Comparison of ENCODE assay signal across 8 mouse cellular contexts in genomic region chr5:149007295-149007646, GRCm38 (mm10). TPM values are rescaled to one million over a fixed set of nuclear protein-coding genes. Genes with fewer than 3 reads are reported as not detected.
DNase-seq lines count a peak whose midpoint lies in the region; ATAC-seq and TF ChIP-seq lines count a peak whose summit lies in the region.

No protein-coding gene starts in this region.

- H3ac ChIP-seq in myocyte (ENCODE audit: control insufficient read depth, insufficient read length): no peak overlapping the region

- 38% methylated on average over 5 of the region's 5 CpGs for WGBS in kidney, postnatal 0 days
- WGBS in forebrain, embryonic 12.5 days: 65% methylated on average over 5 of the region's 5 CpGs
- 52% methylated on average over 5 of the region's 5 CpGs for whole genome bisulfite sequencing in intestine, embryonic 15.5 days

- peak overlapping the region; percentile 57 for H3K9ac ChIP-seq in kidney, postnatal 0 days (ENCODE audit: low read depth, low read length)
- peak overlapping the region; percentile 36; the same call in 1 of the 2 replicates for H3K9ac ChIP-seq in forebrain, embryonic 12.5 days
- no peak overlapping the region for H3K9ac ChIP-seq in intestine, embryonic 15.5 days

- peak overlapping the region; percentile 83 for H3K27ac ChIP-seq in kidney, postnatal 0 days
- peak overlapping the region; percentile 69; the same call in 1 of the 2 replicates for H3K27ac ChIP-seq in forebrain, embryonic 12.5 days
- peak overlapping the region; percentile 58 for H3K27ac ChIP-seq in intestine, embryonic 15.5 days

- DNase-seq in kidney, postnatal 0 days (ENCODE audit: low spot score): no peak
- no peak for DNase-seq in kidney, postnatal 25 days
- no peak for DNase-seq in layer of hippocampus, postnatal 10 days (ENCODE audit: low spot score in 2 of 2)
- no peak for DNase-seq in left cerebral cortex, adult 11 months (ENCODE audit: low spot score)
- DNase-seq in adrenal gland, postnatal 10 days: no peak

- no peaks in the 10 kb centered on the region for H3K9me3 ChIP-seq in kidney, postnatal 0 days (replicated peaks; ENCODE audit: low read length)
- H3K9me3 ChIP-seq in forebrain, embryonic 12.5 days: no peaks in the 10 kb centered on the region
- no peaks in the 10 kb centered on the region for H3K9me3 ChIP-seq in intestine, embryonic 15.5 days

- H3K27me3 ChIP-seq in kidney, postnatal 0 days (ENCODE audit: insufficient read depth, low read length): no peaks in the 10 kb centered on the region
- no peaks in the 10 kb centered on the region for H3K27me3 ChIP-seq in forebrain, embryonic 12.5 days
- H3K27me3 ChIP-seq in intestine, embryonic 15.5 days (replicated peaks): no peaks in the 10 kb centered on the region
- no peaks in the 10 kb centered on the region for H3K27me3 ChIP-seq in myocyte (ENCODE audit: control insufficient read depth, insufficient read depth, insufficient read length)

- H3K4me1 ChIP-seq in kidney, postnatal 0 days (replicated peaks; ENCODE audit: insufficient read depth, low read length): peaks cover 25% of the 10 kb centered on the region
- peaks cover 22% of the 10 kb centered on the region for H3K4me1 ChIP-seq in forebrain, embryonic 12.5 days
- peaks cover 22% of the 10 kb centered on the region; the same call in 1 of the 2 replicates for H3K4me1 ChIP-seq in intestine, embryonic 15.5 days (replicated peaks)

- H3K79me2 ChIP-seq in myocyte (ENCODE audit: control insufficient read depth, insufficient read depth): no peaks in the 10 kb centered on the region

- H3K36me3 ChIP-seq in kidney, postnatal 0 days (ENCODE audit: insufficient read depth, low read length): no peaks in the 10 kb centered on the region
- no peaks in the 10 kb centered on the region for H3K36me3 ChIP-seq in forebrain, embryonic 12.5 days (replicated peaks)
- no peaks in the 10 kb centered on the region for H3K36me3 ChIP-seq in intestine, embryonic 15.5 days
- H3K36me3 ChIP-seq in myocyte (ENCODE audit: control insufficient read depth, insufficient read depth): no peaks in the 10 kb centered on the region

- H3K4me2 ChIP-seq in kidney, postnatal 0 days (ENCODE audit: low read length): peak overlapping the region; percentile 42
- H3K4me2 ChIP-seq in forebrain, embryonic 12.5 days: peak overlapping the region; percentile 57
- H3K4me2 ChIP-seq in intestine, embryonic 15.5 days (replicated peaks): peak overlapping the region; percentile 70
- H3K4me2 ChIP-seq in myocyte (ENCODE audit: low read depth): peak overlapping the region; percentile 2

- no peak for TF ChIP-seq CTCF in kidney, postnatal 0 days (IDR thresholded peaks at IDR 0.05; ENCODE audit: low read depth)

- TF ChIP-seq POLR2A in myocyte (IDR thresholded peaks at IDR 0.05; ENCODE audit: insufficient read length, low read depth): no peak

- no peak for ATAC-seq in kidney, postnatal 0 days (replicated peaks; ENCODE audit: low FRiP score, low read depth)
- no peak; the same call in 1 of the 2 replicates for ATAC-seq in forebrain, embryonic 12.5 days (ENCODE audit: low FRiP score)
- ATAC-seq in intestine, embryonic 15.5 days: no peak

- no peak overlapping the region; the same call in 1 of the 2 replicates for H3K4me3 ChIP-seq in kidney, postnatal 0 days (replicated peaks; ENCODE audit: low read depth, low read length)
- H3K4me3 ChIP-seq in forebrain, embryonic 12.5 days (replicated peaks): no peak overlapping the region
- H3K4me3 ChIP-seq in intestine, embryonic 15.5 days (replicated peaks): no peak overlapping the region
- no peak overlapping the region for H3K4me3 ChIP-seq in myocyte

TF ChIP-seq in myocyte, 11 proteins besides CTCF, POLR2A, EP300 and RAD21:
- no peak for TF ChIP-seq MAX (IDR thresholded peaks at IDR 0.05; ENCODE audit: low read depth)
- TF ChIP-seq REST (IDR thresholded peaks at IDR 0.05; ENCODE audit: insufficient read depth, insufficient read length): no peak
- no peak for TF ChIP-seq TCF12 (IDR thresholded peaks at IDR 0.05; ENCODE audit: insufficient read depth, poor library complexity, severe bottlenecking)
- no peak for TF ChIP-seq POLR2AphosphoS2 (IDR thresholded peaks at IDR 0.05; ENCODE audit: insufficient read length, low read depth)
- no peak for TF ChIP-seq USF1 (IDR thresholded peaks at IDR 0.05; ENCODE audit: low read depth)
- TF ChIP-seq CEBPB (IDR thresholded peaks at IDR 0.05; ENCODE audit: insufficient read depth, poor library complexity, severe bottlenecking): no peak
TF ChIP-seq in myocyte: peak in this region for 0.

RNA-seq across cellular contexts. Expression of gene Gm42791, which starts 12.3 kb away (rescaled TPM):
- polyA plus RNA-seq in kidney, postnatal 0 days (2015; fragmentation: Nextera tagmentation; extraction: Ambion mirVana): 0.22 TPM in 1 of 2 replicates, not detected in the other
- 4.3 and 4.9 TPM in 2 replicates for polyA plus RNA-seq in forebrain, embryonic 12.5 days (2016; fragmentation: Nextera tagmentation; extraction: Ambion mirVana)
- polyA plus RNA-seq in intestine, embryonic 15.5 days (2015; fragmentation: Nextera tagmentation; extraction: Ambion mirVana): 0.57 and 2.3 TPM in 2 replicates
- polyA plus RNA-seq in myocyte (2012; fragmentation: generic; extraction: Trizol): 0.11 TPM
- 10 to 100 TPM in 1 of 2 experiments, 1 to 10 TPM in 1; 9.6 to 11.5 TPM for total RNA-seq in layer of hippocampus, postnatal 10 days (2021)
- total RNA-seq in adrenal gland, postnatal 10 days (2021): 1 to 10 TPM; 3.6 to 4.7 TPM

Comparison
In these comparisons a context has a peak if more than half of its experiments do, and no peak if none do; other contexts are left out.
1. H3K4me2 ChIP-seq: peak in every context shown above with its lines; median percentile 70 in intestine, embryonic 15.5 days; 57 in forebrain, embryonic 12.5 days; 42 in kidney, postnatal 0 days; 2 in myocyte.